Mouse (Mus musculus): ENCODE measurements around the gene Gm13871.
"Not testable (repeated sequence)": the region's sequence is repeated elsewhere in the genome, so short reads cannot be mapped to it uniquely, and the experiment has no call there.

Gm13871 gene

GRCm38 (mm10) chr4:73905853-73906252, at the start of gene Gm13871:
TSS of gene Gm13871 (minus strand) at chr4:73905953.
- DNase-seq (ENCODE audit: low read depth): not testable (repeated sequence)

DNA sequence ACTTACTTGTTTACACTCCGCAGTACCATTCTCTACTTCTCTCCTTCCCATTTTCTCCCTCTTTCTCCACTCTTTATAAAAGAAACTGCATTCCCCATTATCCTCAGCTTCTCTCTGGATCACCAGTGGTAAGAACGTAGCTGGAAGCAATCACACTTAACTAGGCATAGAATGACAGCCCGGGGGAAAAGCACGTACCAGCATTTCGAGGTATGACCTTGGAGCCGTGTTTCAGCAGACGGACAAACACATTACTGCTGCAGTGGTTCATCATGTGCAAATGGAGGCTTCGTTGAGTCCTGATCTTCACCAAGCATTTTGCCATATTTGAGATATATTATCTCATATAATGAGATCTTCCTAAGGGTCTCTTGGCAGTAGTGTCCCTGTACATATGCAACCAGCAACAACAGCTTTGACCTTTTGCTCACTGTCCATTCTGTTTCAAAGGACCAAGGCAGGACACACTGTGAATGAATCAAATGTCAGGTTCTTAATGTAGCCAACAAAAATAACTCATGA, 44.7 kb upstream of the Gm13871 start, which contains the start of gene 2310002L09Rik:
TSS of gene 2310002L09Rik (minus strand) at position 472 of the 522 bp plus-strand sequence.
- no peak for DNase-seq (ENCODE audit: low read depth)

GRCm38 (mm10) chr4:73920660-73921059, 14.9 kb upstream of the Gm13871 start, which contains the start of gene Gm11756:
TSS of gene Gm11756 (minus strand) at chr4:73920760.
- not testable (repeated sequence) for DNase-seq (ENCODE audit: low read depth)

- DNase-seq (ENCODE audit: low read depth): not testable (repeated sequence)
Measured at GRCm38 (mm10) chr4:73891012-73891411, 14.7 kb downstream of the Gm13871 start, which contains the start of gene Gm11757. TSS of gene Gm11757 (minus strand) at chr4:73891112.

DNA sequence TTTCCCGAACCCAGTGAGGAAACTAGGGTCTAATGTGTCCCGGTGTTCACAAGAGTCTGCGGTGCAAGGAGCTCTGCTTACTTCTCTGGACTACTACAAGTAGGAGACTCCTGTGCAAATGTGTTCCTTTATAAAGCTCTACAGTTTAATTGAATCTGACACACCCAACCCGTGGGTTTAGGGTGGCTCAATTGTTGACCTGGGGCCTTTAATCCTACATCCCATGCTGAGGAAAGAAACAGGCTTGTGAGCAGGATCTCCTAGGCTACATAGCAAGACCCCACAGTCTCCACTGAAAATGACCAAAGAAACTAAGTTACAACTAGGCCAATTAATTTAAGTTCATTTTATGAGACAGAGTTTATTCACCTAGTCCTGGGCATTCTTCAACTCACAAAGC, 29.6 kb downstream of the Gm13871 start, which contains the start of gene Gm11758:
TSS of gene Gm11758 (minus strand) at position 101 of the 400 bp plus-strand sequence.
- not testable (repeated sequence) for DNase-seq (ENCODE audit: low read depth)
